ENCODE assay signal across 7 mouse cellular contexts in the genomic region with DNA sequence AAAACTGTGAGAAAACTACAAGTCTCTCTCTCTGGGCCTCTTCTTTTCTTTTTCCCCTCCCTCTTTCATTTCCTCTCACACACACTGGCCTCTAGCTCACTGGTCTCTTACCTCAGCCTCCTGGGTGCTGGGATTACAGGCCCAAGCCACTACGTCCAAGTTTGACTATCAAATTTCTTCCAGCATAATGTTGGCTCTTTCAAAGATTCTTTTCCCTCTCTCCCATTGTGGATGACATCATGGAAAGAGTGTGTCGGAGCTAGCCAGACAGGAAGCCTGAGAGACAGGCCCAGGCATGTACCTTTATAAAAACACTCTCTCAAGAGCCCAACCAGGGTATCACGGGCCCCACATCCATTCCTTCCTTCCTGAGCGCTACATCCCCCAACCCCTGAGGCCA. TPM values are rescaled to one million over a fixed set of nuclear protein-coding genes. Genes with fewer than 3 reads are reported as not detected.
DNase-seq lines count a peak whose midpoint lies in the region; ATAC-seq lines count a peak whose summit lies in the region.

No protein-coding gene starts in this region.

- H3K9me3 ChIP-seq in embryonic facial prominence, embryonic 14.5 days (ENCODE audit: control insufficient read depth, low read length): peaks cover 7% of the 10 kb centered on the region
- no peaks in the 10 kb centered on the region for H3K9me3 ChIP-seq in limb, embryonic 15.5 days
- peaks cover 10% of the 10 kb centered on the region; the same call in 1 of the 2 replicates for H3K9me3 ChIP-seq in stomach, embryonic 14.5 days (ENCODE audit: control insufficient read depth, low read depth, low read length)

- H3K27ac ChIP-seq in embryonic facial prominence, embryonic 14.5 days (replicated peaks; ENCODE audit: low read depth, low read length): peak overlapping the region; percentile 91
- H3K27ac ChIP-seq in limb, embryonic 15.5 days: peak overlapping the region; percentile 91
- H3K27ac ChIP-seq in stomach, embryonic 14.5 days (ENCODE audit: low read length): peak overlapping the region; percentile 94

- H3K4me1 ChIP-seq in embryonic facial prominence, embryonic 14.5 days (ENCODE audit: control insufficient read depth, insufficient read depth, low read length): peaks cover 57% of the 10 kb centered on the region
- H3K4me1 ChIP-seq in limb, embryonic 15.5 days: peaks cover 53% of the 10 kb centered on the region
- H3K4me1 ChIP-seq in stomach, embryonic 14.5 days (ENCODE audit: control insufficient read depth, insufficient read depth, low read length): peaks cover 59% of the 10 kb centered on the region

- peak; percentile 91 for ATAC-seq in activated CD4-positive, CD25-positive, alpha-beta regulatory T cell, adult 4 months
- peak; percentile 61 for ATAC-seq in embryonic facial prominence, embryonic 14.5 days (ENCODE audit: low read depth)
- ATAC-seq in limb, embryonic 15.5 days (ENCODE audit: insufficient number of reproducible peaks, low FRiP score, low TSS enrichment, low read depth): peak; percentile 72
- peak; percentile 24; the same call in 1 of the 2 replicates for ATAC-seq in stomach, embryonic 14.5 days (ENCODE audit: insufficient number of reproducible peaks, insufficient read depth, low FRiP score, low read depth)

- 19% methylated on average over 4 of the region's 4 CpGs for WGBS in embryonic facial prominence, embryonic 14.5 days
- 13% methylated on average over 4 of the region's 4 CpGs for WGBS in limb, embryonic 15.5 days
- WGBS in stomach, embryonic 14.5 days: 33% methylated on average over 4 of the region's 4 CpGs

- intact Hi-C loops in heart, postnatal 36 days (cut with DNase I): loop anchor here (2.0 kb wide), 1 partner anchor 65 kb away; no protein-coding TSS in a partner anchor

- peak; percentile 94 for DNase-seq in embryonic facial prominence, embryonic 14.5 days (ENCODE audit: low spot score)
- peak; percentile 45 to 68 for DNase-seq in heart, postnatal 36 days
- no peak for DNase-seq in urinary bladder, postnatal 25 days (ENCODE audit: low spot score)
- no peak for DNase-seq in frontal cortex, adult 2 months (ENCODE audit: extremely low spot score in 1 of 2, low spot score in 1 of 2)

- peaks cover 8% of the 10 kb centered on the region for H3K36me3 ChIP-seq in embryonic facial prominence, embryonic 14.5 days (ENCODE audit: control insufficient read depth, insufficient read depth, low read length)
- H3K36me3 ChIP-seq in limb, embryonic 15.5 days: peaks cover 10% of the 10 kb centered on the region
- no peaks in the 10 kb centered on the region for H3K36me3 ChIP-seq in stomach, embryonic 14.5 days (ENCODE audit: control insufficient read depth, insufficient read depth, low read length)

- no peak overlapping the region for H3K9ac ChIP-seq in embryonic facial prominence, embryonic 14.5 days (ENCODE audit: low read depth, low read length)
- no peak overlapping the region for H3K9ac ChIP-seq in limb, embryonic 15.5 days
- no peak overlapping the region for H3K9ac ChIP-seq in stomach, embryonic 14.5 days (replicated peaks; ENCODE audit: low read depth, low read length)

- H3K27me3 ChIP-seq in embryonic facial prominence, embryonic 14.5 days (replicated peaks; ENCODE audit: control insufficient read depth, insufficient read depth, low read length): no peaks in the 10 kb centered on the region
- no peaks in the 10 kb centered on the region for H3K27me3 ChIP-seq in limb, embryonic 15.5 days
- no peaks in the 10 kb centered on the region for H3K27me3 ChIP-seq in stomach, embryonic 14.5 days (ENCODE audit: control insufficient read depth, insufficient read depth, low read length)

- H3K4me3 ChIP-seq in embryonic facial prominence, embryonic 14.5 days (ENCODE audit: low read depth, low read length): no peak overlapping the region
- no peak overlapping the region for H3K4me3 ChIP-seq in limb, embryonic 15.5 days
- no peak overlapping the region for H3K4me3 ChIP-seq in stomach, embryonic 14.5 days (ENCODE audit: low read depth, low read length)

- H3K4me2 ChIP-seq in embryonic facial prominence, embryonic 14.5 days (ENCODE audit: low read depth, low read length): no peak overlapping the region
- H3K4me2 ChIP-seq in limb, embryonic 15.5 days: no peak overlapping the region; the same call in 1 of the 2 replicates
- H3K4me2 ChIP-seq in stomach, embryonic 14.5 days (replicated peaks; ENCODE audit: low read depth, low read length): no peak overlapping the region

RNA-seq across cellular contexts. Expression of gene Igf2r, which starts 22.0 kb away (rescaled TPM):
- 10 to 100 TPM; 23.9 to 33.2 TPM for polyA plus RNA-seq in activated CD4-positive, CD25-positive, alpha-beta regulatory T cell, adult 4 months (2017; shearing (Covaris generic))
- 66.0 and 67.5 TPM in 2 replicates for polyA plus RNA-seq in embryonic facial prominence, embryonic 14.5 days (2014; fragmentation: Nextera tagmentation; extraction: Ambion mirVana)
- total RNA-seq in heart, postnatal 36 days (2021): 100 to 1,000 TPM; 109 to 113 TPM
- polyA plus RNA-seq in limb, embryonic 15.5 days (2015; fragmentation: Nextera tagmentation; extraction: Ambion mirVana): 45.0 TPM in 2 replicates
- 46.0 and 51.7 TPM in 2 replicates for polyA plus RNA-seq in stomach, embryonic 14.5 days (2014; fragmentation: Nextera tagmentation; extraction: Ambion mirVana)
- 12.7 and 14.8 TPM in 2 replicates for polyA plus RNA-seq in frontal cortex, adult 2 months (2012; rRNA removed)

Comparison
In these comparisons a context has a peak if more than half of its experiments do, and no peak if none do; other contexts are left out.
1. ATAC-seq: peak in every context shown above with its lines; median percentile 91 in activated CD4-positive, CD25-positive, alpha-beta regulatory T cell, adult 4 months; 72 in limb, embryonic 15.5 days; 61 in embryonic facial prominence, embryonic 14.5 days; 24 in stomach, embryonic 14.5 days.
2. DNase-seq: peak in embryonic facial prominence, embryonic 14.5 days (single experiment) and heart, postnatal 36 days (2 of 2); none in urinary bladder, postnatal 25 days (single experiment) and frontal cortex, adult 2 months (0 of 2).
3. Peak in every context shown above with its lines, with median percentiles within 50 percentile points of each other: H3K27ac ChIP-seq.